Mouse (Mus musculus): ENCODE measurements around the gene Coro2a. TPM values are rescaled to one million over a fixed set of nuclear protein-coding genes. Genes with fewer than 3 reads are reported as not detected.
"Not testable (repeated sequence)": the region's sequence is repeated elsewhere in the genome, so short reads cannot be mapped to it uniquely, and the experiment has no call there.

Gene Coro2a
- polyA plus RNA-seq, 1 experiment from 2014 or later = 2.7 TPM

DNA sequence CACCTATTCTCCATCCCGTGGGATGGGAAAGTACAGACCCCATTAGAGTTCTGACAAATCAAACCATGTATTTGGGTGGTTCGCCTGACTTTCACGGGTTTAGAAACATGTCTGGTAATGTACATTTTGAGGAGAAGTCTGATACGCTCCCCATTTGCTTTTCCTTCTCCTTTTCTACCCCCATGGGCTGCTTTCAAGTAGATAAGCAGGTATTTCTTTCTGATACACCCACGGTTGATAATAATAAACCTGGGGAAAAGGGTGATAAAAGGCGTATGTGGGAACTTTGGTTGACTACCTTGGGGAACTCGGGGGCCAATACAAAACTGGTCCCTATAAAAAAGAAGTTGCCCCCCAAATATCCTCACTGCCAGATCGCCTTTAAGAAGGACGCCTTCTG lies 20.0 kb downstream of the Coro2a start:
- H3K4me2 ChIP-seq; H3K9me3 ChIP-seq; H3K9ac ChIP-seq; H3K4me1 ChIP-seq; H3K36me3 ChIP-seq; H3K27me3 ChIP-seq; ATAC-seq (ENCODE audit: insufficient number of reproducible peaks, insufficient read depth, low FRiP score, low TSS enrichment, low read depth); H3K4me3 ChIP-seq; H3K27ac ChIP-seq: not testable (repeated sequence)
- WGBS = 90% methylated on average over 9 of the region's 9 CpGs

DNA sequence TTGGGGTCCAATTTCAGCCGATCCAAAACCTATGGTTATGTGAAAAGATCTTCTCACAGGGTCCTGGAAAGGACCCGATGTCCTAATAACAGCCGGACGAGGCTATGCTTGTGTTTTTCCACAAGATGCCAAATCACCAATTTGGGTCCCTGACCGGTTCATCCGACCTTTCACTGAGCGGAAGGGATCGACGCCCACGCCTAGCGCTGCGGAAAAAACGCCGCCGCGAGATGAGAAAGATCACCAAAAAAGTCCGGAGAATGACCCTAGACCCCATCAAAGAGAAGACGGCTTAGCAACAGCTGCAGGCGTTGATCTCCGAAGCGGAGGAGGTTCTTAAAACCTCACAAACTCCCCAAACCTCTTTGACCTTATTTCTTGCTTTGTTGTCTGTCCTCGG lies 20.4 kb downstream of the Coro2a start:
- H3K36me3 ChIP-seq; H3K27me3 ChIP-seq; H3K4me3 ChIP-seq; H3K4me2 ChIP-seq; H3K9me3 ChIP-seq; H3K27ac ChIP-seq; H3K9ac ChIP-seq; ATAC-seq (ENCODE audit: insufficient number of reproducible peaks, insufficient read depth, low FRiP score, low TSS enrichment, low read depth); H3K4me1 ChIP-seq: not testable (repeated sequence)
- WGBS = 92% methylated on average over 22 of the region's 22 CpGs

DNA sequence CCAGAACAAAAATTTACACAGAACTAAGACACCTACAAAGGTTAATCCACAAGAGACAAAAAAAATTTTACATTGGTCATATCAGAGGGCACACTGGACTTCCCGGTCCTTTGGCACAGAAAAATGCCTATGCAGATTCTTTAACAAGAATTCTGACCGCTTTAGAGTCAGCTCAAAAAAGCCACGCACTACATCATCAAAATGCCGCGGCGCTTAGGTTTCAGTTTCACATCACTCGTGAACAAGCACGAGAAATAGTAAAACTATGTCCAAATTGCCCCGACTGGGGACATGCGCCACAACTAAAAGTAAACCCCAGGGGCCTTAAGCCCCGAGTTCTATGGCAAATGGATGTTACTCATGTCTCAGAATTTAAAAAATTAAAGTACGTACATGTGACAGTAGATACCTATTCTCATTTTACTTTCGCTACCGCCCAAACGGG lies 21.2 kb downstream of the Coro2a start:
- H3K9me3 ChIP-seq; H3K4me1 ChIP-seq; H3K9ac ChIP-seq; H3K27ac ChIP-seq; H3K27me3 ChIP-seq; H3K4me2 ChIP-seq; H3K4me3 ChIP-seq; ATAC-seq (ENCODE audit: insufficient number of reproducible peaks, insufficient read depth, low FRiP score, low TSS enrichment, low read depth); H3K36me3 ChIP-seq: not testable (repeated sequence)
- WGBS = 87% methylated on average over 15 of the region's 15 CpGs

DNA sequence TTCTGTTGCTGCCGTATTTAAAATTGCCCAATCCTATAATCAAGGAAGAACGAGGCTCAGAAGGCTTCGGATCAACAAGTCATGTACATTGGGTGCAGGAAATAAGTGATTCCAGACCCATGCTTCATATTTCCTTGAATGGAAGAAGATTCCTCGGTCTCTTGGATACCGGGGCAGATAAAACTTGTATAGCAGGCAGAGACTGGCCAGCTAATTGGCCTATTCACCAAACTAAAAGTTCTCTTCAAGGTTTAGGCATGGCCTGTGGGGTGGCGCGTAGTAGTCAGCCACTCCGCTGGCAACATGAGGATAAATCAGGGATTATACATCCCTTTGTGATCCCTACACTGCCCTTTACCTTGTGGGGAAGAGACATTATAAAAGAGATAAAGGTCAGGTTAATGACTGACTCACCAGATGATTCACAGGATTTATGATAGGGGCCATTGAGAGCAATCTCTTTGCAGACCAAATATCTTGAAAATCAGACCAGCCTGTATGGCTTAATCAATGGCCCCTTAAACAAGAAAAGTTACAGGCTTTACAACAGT lies 23.1 kb downstream of the Coro2a start:
- H3K27ac ChIP-seq; H3K36me3 ChIP-seq; H3K9me3 ChIP-seq; H3K4me2 ChIP-seq; H3K9ac ChIP-seq; ATAC-seq (ENCODE audit: insufficient number of reproducible peaks, insufficient read depth, low FRiP score, low TSS enrichment, low read depth); H3K27me3 ChIP-seq; H3K4me1 ChIP-seq; H3K4me3 ChIP-seq: not testable (repeated sequence)
- 88% methylated on average over 8 of the region's 8 CpGs for WGBS

DNA sequence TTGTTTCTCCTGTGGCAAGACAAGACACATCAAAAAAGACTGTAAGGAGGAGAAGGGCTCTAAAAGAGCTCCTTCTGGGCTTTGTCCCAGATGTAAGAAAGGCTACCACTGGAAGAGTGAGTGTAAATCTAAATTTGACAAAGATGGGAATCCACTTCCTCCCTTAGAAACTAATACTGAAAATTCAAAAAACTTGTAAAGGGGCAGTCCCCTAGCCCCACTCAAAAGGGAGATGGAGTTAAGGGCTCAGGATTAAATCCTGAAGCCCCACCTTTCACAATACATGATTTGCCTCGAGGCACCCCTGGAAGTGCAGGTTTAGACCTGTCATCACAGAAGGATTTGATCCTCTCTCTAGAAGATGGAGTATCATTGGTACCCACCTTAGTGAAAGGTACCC lies 23.8 kb downstream of the Coro2a start:
- Histone ChIP-seq H3K4me1 (no peaks in the 10 kb centered on the region), H3K27me3 (no peaks in the 10 kb centered on the region), H3K27ac (no peak overlapping the region), H3K9ac (no peak overlapping the region), H3K4me3 (no peak overlapping the region), H3K9me3 (0 out of 2 replicates have a peak, but pooled peaks cover 3% of the 10 kb centered on the region), H3K36me3 (no peaks in the 10 kb centered on the region), H3K4me2 (no peak overlapping the region)
- WGBS = 67% methylated on average over 1 of the region's 1 CpGs
- ATAC-seq (ENCODE audit: insufficient number of reproducible peaks, insufficient read depth, low FRiP score, low TSS enrichment, low read depth) = no peak

DNA sequence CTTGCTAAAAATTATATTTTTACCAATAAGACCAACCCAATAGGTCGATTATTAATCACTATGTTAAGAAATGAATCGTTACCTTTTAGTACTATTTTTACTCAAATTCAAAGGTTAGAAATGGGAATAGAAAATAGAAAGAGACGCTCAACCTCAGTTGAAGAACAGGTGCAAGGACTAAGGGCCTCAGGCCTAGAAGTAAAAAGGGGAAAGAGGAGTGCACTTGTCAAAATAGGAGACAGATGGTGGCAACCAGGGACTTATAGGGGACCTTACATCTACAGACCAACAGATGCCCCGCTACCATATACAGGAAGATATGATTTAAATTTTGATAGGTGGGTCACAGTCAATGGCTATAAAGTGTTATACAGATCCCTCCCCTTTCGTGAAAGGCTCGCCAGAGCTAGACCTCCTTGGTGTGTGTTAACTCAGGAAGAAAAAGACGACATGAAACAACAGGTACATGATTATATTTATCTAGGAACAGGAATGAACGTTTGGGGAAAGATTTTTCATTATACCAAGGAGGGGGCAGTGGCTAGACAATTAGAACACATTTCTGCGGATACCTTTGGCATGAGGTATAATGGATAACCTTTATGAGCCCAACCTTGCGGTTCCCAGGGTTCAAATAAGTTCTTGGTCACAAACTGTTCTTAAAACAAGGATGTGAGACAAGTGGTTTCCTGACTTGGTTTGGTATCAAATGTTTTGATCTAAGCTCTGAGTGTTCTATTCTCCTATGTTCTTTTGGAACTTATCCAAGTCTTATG lies 26.3 kb downstream of the Coro2a start:
- H3K27ac ChIP-seq; H3K36me3 ChIP-seq; H3K4me2 ChIP-seq; ATAC-seq (ENCODE audit: insufficient number of reproducible peaks, insufficient read depth, low FRiP score, low TSS enrichment, low read depth); H3K27me3 ChIP-seq; H3K4me1 ChIP-seq; H3K4me3 ChIP-seq; H3K9me3 ChIP-seq; H3K9ac ChIP-seq: not testable (repeated sequence)
- 88% methylated on average over 6 of the region's 10 CpGs for WGBS

DNA sequence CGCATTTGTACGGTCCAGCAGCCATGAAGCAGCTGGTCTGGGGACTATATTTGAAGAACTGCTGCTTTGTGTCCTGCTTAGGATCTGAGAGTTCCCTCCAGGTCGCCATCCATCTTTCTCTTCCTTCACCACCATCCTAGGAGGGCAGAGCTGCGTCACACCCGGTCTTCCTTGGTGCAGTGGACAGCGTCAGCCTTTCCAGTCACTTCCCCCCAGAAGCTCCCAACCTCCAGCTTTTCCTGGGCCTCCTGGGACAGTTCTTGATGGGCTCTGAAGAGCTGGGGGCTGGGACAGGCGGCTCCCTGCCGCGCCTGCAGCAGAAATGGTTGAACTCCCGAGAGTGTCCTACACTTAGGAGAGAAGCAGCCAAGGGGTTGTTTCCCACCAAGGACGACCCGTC lies 27.2 kb downstream of the Coro2a start:
- WGBS = 76% methylated on average over 12 of the region's 12 CpGs
- 0 out of 2 replicates have a peak, but pooled peaks cover 3% of the 10 kb centered on the region for H3K9me3 ChIP-seq

DNA sequence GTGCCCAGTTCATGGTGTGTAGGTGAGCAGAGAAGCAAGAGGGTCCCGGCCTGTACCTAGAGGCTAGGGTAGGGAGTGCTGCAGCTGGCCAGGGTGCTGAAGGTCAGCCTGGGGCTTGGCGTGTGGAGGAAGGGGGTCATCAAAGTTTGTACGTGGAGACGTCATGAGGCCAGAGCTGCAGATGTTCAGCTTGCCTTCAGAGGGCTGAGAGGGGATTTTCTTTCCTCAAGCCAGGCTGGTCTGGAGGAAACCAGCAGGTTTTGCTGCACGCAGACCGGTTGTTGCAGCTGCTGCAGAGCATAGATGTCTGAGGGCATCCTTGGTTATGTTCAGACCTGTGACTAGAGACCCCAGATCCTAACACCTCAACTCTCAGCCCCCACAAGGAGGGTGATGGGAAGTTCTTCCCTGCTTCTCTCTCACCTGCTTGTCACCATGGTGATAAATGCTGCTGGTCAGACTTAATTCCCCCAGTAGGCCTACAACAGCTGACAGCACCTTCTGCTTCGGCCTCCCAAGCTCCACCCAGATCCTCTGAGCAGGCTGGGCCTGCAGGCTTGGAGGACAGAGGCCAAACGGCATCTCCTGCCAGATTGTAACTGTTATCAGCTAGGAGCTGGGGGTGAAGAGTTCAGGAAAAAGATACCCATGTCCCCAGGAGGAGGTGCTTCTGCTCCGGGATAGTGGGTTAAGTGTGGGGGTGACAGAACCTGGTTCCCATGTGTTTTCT lies 27.8 kb downstream of the Coro2a start:
- no peaks in the 10 kb centered on the region for H3K36me3 ChIP-seq
- no peak overlapping the region for H3K4me2 ChIP-seq
- H3K4me3 ChIP-seq = no peak overlapping the region
- 52% methylated on average over 9 of the region's 9 CpGs for WGBS
- ATAC-seq (ENCODE audit: insufficient number of reproducible peaks, insufficient read depth, low FRiP score, low TSS enrichment, low read depth) = no peak
- 0 out of 2 replicates have a peak, but pooled peaks cover 3% of the 10 kb centered on the region for H3K9me3 ChIP-seq
- H3K9ac ChIP-seq = no peak overlapping the region
- no peak overlapping the region for H3K27ac ChIP-seq
- H3K27me3 ChIP-seq = no peaks in the 10 kb centered on the region
- H3K4me1 ChIP-seq = no peaks in the 10 kb centered on the region

More for the DNA sequence above, 27.2 kb downstream of the Coro2a start:
- ATAC-seq (ENCODE audit: insufficient number of reproducible peaks, insufficient read depth, low FRiP score, low TSS enrichment, low read depth) = no peak
- Histone ChIP-seq H3K27me3 (no peaks in the 10 kb centered on the region), H3K27ac (no peak overlapping the region), H3K4me1 (no peaks in the 10 kb centered on the region), H3K9ac (no peak overlapping the region), H3K4me3 (no peak overlapping the region), H3K36me3 (no peaks in the 10 kb centered on the region), H3K4me2 (no peak overlapping the region)

DNA sequence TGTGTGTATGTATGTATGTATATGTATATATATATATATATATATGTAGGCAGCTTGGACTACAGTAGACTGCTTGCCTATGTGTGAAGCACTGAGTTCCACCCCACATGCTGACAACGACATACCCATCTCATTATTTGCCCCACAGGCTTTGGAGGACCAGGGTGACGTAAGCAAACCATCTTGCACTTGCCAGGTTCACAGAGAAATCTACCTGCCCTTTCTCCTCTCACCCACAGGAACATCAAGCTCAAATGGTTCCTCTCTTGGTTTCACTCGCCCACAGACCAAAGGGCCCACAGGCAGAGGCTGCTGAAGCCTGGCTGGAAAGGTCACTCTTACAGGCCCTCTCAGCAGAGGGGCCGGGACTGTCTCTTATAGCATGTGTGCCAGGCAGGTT lies 29.4 kb downstream of the Coro2a start:
- Histone ChIP-seq H3K4me3 (no peak overlapping the region), H3K36me3 (no peaks in the 10 kb centered on the region), H3K4me2 (no peak overlapping the region), H3K4me1 (no peaks in the 10 kb centered on the region), H3K27me3 (no peaks in the 10 kb centered on the region), H3K9ac (no peak overlapping the region), H3K9me3 (0 out of 2 replicates have a peak, but pooled peaks cover 3% of the 10 kb centered on the region), H3K27ac (no peak overlapping the region)
- 71% methylated on average over 4 of the region's 4 CpGs for WGBS
- ATAC-seq (ENCODE audit: insufficient number of reproducible peaks, insufficient read depth, low FRiP score, low TSS enrichment, low read depth) = no peak

DNA sequence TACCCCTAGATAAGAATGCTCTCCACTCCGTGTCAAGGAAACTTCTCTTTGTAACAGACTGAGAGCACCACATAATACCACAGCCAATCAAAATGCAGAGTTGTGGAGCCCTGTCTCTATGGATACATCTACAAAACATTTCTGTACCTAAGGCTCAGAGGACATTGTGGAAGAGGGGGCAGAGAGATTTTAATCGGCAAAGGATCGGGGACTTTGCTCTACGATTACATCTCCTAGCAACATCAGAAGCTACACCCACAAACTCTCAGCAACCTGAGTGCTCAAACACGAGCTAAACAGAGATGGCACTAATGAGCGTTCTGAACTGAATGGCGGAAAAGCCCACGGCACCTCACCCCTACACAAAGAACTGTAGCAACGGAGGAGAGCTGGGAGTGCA lies 30.3 kb downstream of the Coro2a start:
- no peaks in the 10 kb centered on the region for H3K36me3 ChIP-seq
- H3K9me3 ChIP-seq = 0 out of 2 replicates have a peak, but pooled peaks cover 3% of the 10 kb centered on the region
- H3K4me3 ChIP-seq = no peak overlapping the region
- H3K27ac ChIP-seq = no peak overlapping the region
- WGBS = 91% methylated on average over 9 of the region's 9 CpGs
- H3K4me1 ChIP-seq = no peaks in the 10 kb centered on the region
- no peak overlapping the region for H3K4me2 ChIP-seq
- no peaks in the 10 kb centered on the region for H3K27me3 ChIP-seq
- no peak for ATAC-seq (ENCODE audit: insufficient number of reproducible peaks, insufficient read depth, low FRiP score, low TSS enrichment, low read depth)
- no peak overlapping the region for H3K9ac ChIP-seq

DNA sequence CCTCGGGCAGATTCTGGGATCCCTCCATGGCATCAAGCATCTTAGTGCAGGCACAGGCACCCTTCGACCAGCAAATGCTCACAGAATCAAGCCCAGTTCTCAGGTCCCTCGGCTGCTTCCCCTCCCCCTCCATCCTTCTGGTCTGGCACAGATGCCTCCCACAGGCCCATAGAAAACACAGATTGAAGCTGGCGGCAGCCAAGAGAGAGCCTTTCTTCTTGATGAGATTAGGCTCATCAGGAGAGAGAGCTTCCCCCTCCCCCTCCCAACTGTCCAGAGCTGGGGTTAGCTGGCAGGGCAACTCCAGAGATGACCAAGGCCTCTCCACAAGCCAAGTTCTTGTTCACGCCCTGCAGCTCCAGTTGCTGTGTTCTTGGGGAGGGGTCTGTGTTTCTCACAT lies 32.3 kb downstream of the Coro2a start:
- no peaks in the 10 kb centered on the region for H3K9me3 ChIP-seq
- 26% methylated on average over 5 of the region's 5 CpGs for WGBS
- peaks cover 4% of the 10 kb centered on the region; the same call in 1 of the 2 replicates for H3K4me1 ChIP-seq
- H3K27ac ChIP-seq = no peak overlapping the region
- no peak for ATAC-seq (ENCODE audit: insufficient number of reproducible peaks, insufficient read depth, low FRiP score, low TSS enrichment, low read depth)
- no peaks in the 10 kb centered on the region for H3K27me3 ChIP-seq
- no peak overlapping the region for H3K9ac ChIP-seq
- H3K36me3 ChIP-seq = no peaks in the 10 kb centered on the region
- no peak overlapping the region for H3K4me3 ChIP-seq
- no peak overlapping the region for H3K4me2 ChIP-seq

DNA sequence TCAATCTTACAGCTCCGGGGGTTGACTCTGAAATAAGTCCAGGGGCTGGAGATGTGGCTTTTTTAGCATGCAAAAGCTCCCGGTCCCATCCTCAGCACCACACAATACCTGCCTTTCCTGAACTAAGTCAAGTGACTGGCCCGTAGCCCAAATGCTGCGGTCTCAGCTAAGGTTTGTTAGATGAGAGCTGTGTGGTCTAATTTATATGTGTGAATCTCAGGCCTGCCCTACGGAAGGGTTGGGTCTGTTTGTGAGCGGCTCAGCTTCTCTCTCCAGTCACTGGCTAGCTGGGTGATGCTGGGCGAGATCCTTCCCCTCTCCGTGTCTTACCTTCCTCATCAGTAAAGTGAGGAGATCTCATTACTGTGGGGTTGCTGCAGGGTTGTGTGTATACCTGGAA lies 33.8 kb downstream of the Coro2a start:
- Histone ChIP-seq H3K27ac (no peak overlapping the region), H3K4me1 (peaks cover 4% of the 10 kb centered on the region; the same call in 1 of the 2 replicates), H3K36me3 (no peaks in the 10 kb centered on the region), H3K27me3 (no peaks in the 10 kb centered on the region), H3K4me3 (no peak overlapping the region), H3K4me2 (no peak overlapping the region), H3K9me3 (no peaks in the 10 kb centered on the region), H3K9ac (no peak overlapping the region)
- ATAC-seq (ENCODE audit: insufficient number of reproducible peaks, insufficient read depth, low FRiP score, low TSS enrichment, low read depth) = no peak
- 87% methylated on average over 8 of the region's 8 CpGs for WGBS

Measured in embryonic facial prominence, embryonic 13.5 days (tissue).